Mouse (Mus musculus) neural tube, embryonic 15.5 days (tissue): ENCODE measurements around the gene Nenf. TPM values are rescaled to one million over a fixed set of nuclear protein-coding genes. Genes with fewer than 3 reads are reported as not detected.

Source experiments
- ATAC-seq: fragments of 200-750 bp; cut with Nextera tagmentation; 2 replicates; pipeline ENCODE4 v1.8.0; 2017; ENCODE audit warnings: mild to moderate bottlenecking, moderate TSS enrichment, moderate library complexity; ENCODE audit not compliant: low FRiP score
- H3K27ac ChIP-seq: fragments of 300-500 bp; sonication (generic); replicated peaks from 2 replicates; pipeline ENCODE4 v1.5.1; 2015; ENCODE audit warnings: mild to moderate bottlenecking, inconsistent platforms
- H3K27me3 ChIP-seq: fragments of 300-500 bp; sonication (generic); replicated peaks from 2 replicates; pipeline ENCODE4 v1.6.1; 2015; ENCODE audit warnings: inconsistent platforms
- H3K36me3 ChIP-seq: fragments of 300-500 bp; sonication (generic); 2 replicates; pipeline ENCODE4 v1.6.1; 2015; ENCODE audit warnings: inconsistent platforms
- H3K4me1 ChIP-seq: fragments of 300-500 bp; sonication (generic); 2 replicates; pipeline ENCODE4 v1.6.1; 2015; ENCODE audit warnings: inconsistent platforms
- H3K4me2 ChIP-seq: fragments of 300-500 bp; sonication (generic); 2 replicates; pipeline ENCODE4 v1.6.1; 2015; ENCODE audit warnings: inconsistent platforms, mild to moderate bottlenecking, moderate library complexity
- H3K4me3 ChIP-seq: fragments of 300-500 bp; sonication (generic); replicated peaks from 2 replicates; pipeline ENCODE4 v1.5.1; 2015; ENCODE audit warnings: mild to moderate bottlenecking, inconsistent platforms
- H3K9ac ChIP-seq: fragments of 300-500 bp; sonication (generic); replicated peaks from 2 replicates; pipeline ENCODE4 v1.6.1; 2015; ENCODE audit warnings: mild to moderate bottlenecking, inconsistent platforms
- H3K9me3 ChIP-seq: fragments of 300-500 bp; sonication (generic); replicated peaks from 2 replicates; pipeline ENCODE4 v1.6.1; 2016; ENCODE audit warnings: inconsistent platforms
- WGBS: fragments of 180-500 bp; shearing (Covaris S2); methylation state at CpG from one replicate; pipeline ENCODE4 v1.1.7; 2015; ENCODE audit warnings: mixed read lengths; 5-methylcytosine and 5-hydroxymethylcytosine counted together
- polyA plus RNA-seq: library from polyadenylated mRNA; unstranded; fragments of >200 nt; fragmentation: Nextera tagmentation; extraction: Ambion mirVana; gene quantifications from 2 replicates; pipeline ENCODE4 v1.2.1, GENCODE M21; 2015

Nenf gene
- polyA plus RNA-seq, 1 experiment from 2014 or later: 158 TPM

GRCm38 (mm10) chr1:191259121-191259520, 58.9 kb downstream of the Nenf start:
- 37% methylated on average over 7 of the region's 7 CpGs for WGBS
- H3K9ac ChIP-seq: no peak overlapping the region
- no peaks in the 10 kb centered on the region for H3K27me3 ChIP-seq
- H3K4me2 ChIP-seq: no peak overlapping the region
- no peaks in the 10 kb centered on the region for H3K4me1 ChIP-seq
- H3K4me3 ChIP-seq: no peak overlapping the region
- H3K27ac ChIP-seq: no peak overlapping the region
- no peak for ATAC-seq
- no peaks in the 10 kb centered on the region for H3K9me3 ChIP-seq
- no peaks in the 10 kb centered on the region for H3K36me3 ChIP-seq

GRCm38 (mm10) chr1:191258521-191258920, 59.5 kb downstream of the Nenf start:
- Histone ChIP-seq H3K9ac (no peak overlapping the region), H3K4me2 (no peak overlapping the region), H3K27ac (no peak overlapping the region), H3K9me3 (no peaks in the 10 kb centered on the region), H3K36me3 (no peaks in the 10 kb centered on the region), H3K4me1 (no peaks in the 10 kb centered on the region), H3K4me3 (no peak overlapping the region), H3K27me3 (no peaks in the 10 kb centered on the region)
- WGBS: 70% methylated on average over 3 of the region's 3 CpGs
- ATAC-seq: no peak

- no peak overlapping the region for H3K27ac ChIP-seq
- no peak for ATAC-seq
- H3K4me2 ChIP-seq: no peak overlapping the region
- no peaks in the 10 kb centered on the region for H3K4me1 ChIP-seq
- WGBS: 17% methylated on average over 2 of the region's 2 CpGs
- no peaks in the 10 kb centered on the region for H3K36me3 ChIP-seq
- H3K9me3 ChIP-seq: no peaks in the 10 kb centered on the region
- no peaks in the 10 kb centered on the region for H3K27me3 ChIP-seq
- H3K4me3 ChIP-seq: no peak overlapping the region
- H3K9ac ChIP-seq: no peak overlapping the region
Measured at GRCm38 (mm10) chr1:191257981-191258380, 60.0 kb downstream of the Nenf start.

GRCm38 (mm10) chr1:191257351-191257771, 60.6 kb downstream of the Nenf start:
- Histone ChIP-seq H3K4me1 (no peaks in the 10 kb centered on the region), H3K36me3 (no peaks in the 10 kb centered on the region), H3K9me3 (no peaks in the 10 kb centered on the region), H3K9ac (no peak overlapping the region), H3K4me3 (no peak overlapping the region), H3K27ac (no peak overlapping the region), H3K4me2 (no peak overlapping the region), H3K27me3 (no peaks in the 10 kb centered on the region)
- WGBS: 88% methylated on average over 3 of the region's 3 CpGs
- ATAC-seq: no peak

Other genes with a start within 250 kb of the Nenf start
- gene Batf3, start 220.3 kb downstream of the Nenf start, polyA plus RNA-seq: 3.5 and 3.6 TPM in 2 replicates
- not detected in 2 replicates for gene Fam71a, start 153.4 kb downstream of the Nenf start, polyA plus RNA-seq
- 1.8 and 1.9 TPM in 2 replicates for gene Atf3, start 100.2 kb downstream of the Nenf start, polyA plus RNA-seq
- gene Tmem206, start 7.7 kb upstream of the Nenf start, polyA plus RNA-seq: 29.8 and 30.6 TPM in 2 replicates
- gene Ppp2r5a, start 85.1 kb upstream of the Nenf start, polyA plus RNA-seq: 8.7 and 11.9 TPM in 2 replicates